Mouse (Mus musculus) olfactory bulb, adult 2 months (tissue): ENCODE data around the gene Lix1l.

Source experiments
- CTCF ChIP-seq: fragments of 200-500 bp; IDR thresholded peaks from 2 replicates; pipeline ENCODE4 v1.5.1; 2012; ENCODE audit warnings: low read depth, mild to moderate bottlenecking, low read length, moderate library complexity; ENCODE audit not compliant: insufficient read depth
- POLR2A ChIP-seq: fragments of 200-500 bp; IDR thresholded peaks from 2 replicates; pipeline ENCODE4 v1.6.1; 2012; ENCODE audit warnings: mild to moderate bottlenecking, low read depth, low read length, moderate library complexity; ENCODE audit not compliant: insufficient read depth

- no peak for TF ChIP-seq CTCF
- TF ChIP-seq POLR2A: no peak
Measured at GRCm38 (mm10) chr3:96593790-96594560, 7.0 kb upstream of the Lix1l start, which contains the start of gene Polr3gl.
